Mouse (Mus musculus) limb, embryonic 12.5 days (tissue): Measurements from ENCODE around the gene Cyp2j6. TPM values are rescaled to one million over a fixed set of nuclear protein-coding genes. Genes with fewer than 3 reads are reported as not detected.

Experiments
- ATAC-seq: fragments of 200-750 bp; cut with Nextera tagmentation; 2 replicates; pipeline ENCODE4 v1.8.0; 2017; ENCODE audit warnings: low read depth, moderate TSS enrichment; ENCODE audit not compliant: insufficient number of reproducible peaks, insufficient read depth, low FRiP score, low TSS enrichment
- H3K27ac ChIP-seq: fragments of 300-500 bp; sonication (generic); 2 replicates; pipeline ENCODE4 v1.5.1; 2016; ENCODE audit warnings: mild to moderate bottlenecking, moderate library complexity
- H3K27me3 ChIP-seq: fragments of 300-500 bp; sonication (generic); 2 replicates; pipeline ENCODE4 v1.6.1; 2016; ENCODE audit warnings: mild to moderate bottlenecking, moderate library complexity
- H3K36me3 ChIP-seq: fragments of 300-500 bp; sonication (generic); 2 replicates; pipeline ENCODE4 v1.6.1; 2016; ENCODE audit warnings: mild to moderate bottlenecking, moderate library complexity
- H3K4me1 ChIP-seq: fragments of 300-500 bp; sonication (generic); replicated peaks from 2 replicates; pipeline ENCODE4 v1.6.1; 2016
- H3K4me2 ChIP-seq: fragments of 300-500 bp; sonication (generic); 2 replicates; pipeline ENCODE4 v1.6.1; 2016; ENCODE audit warnings: mild to moderate bottlenecking, moderate library complexity
- H3K4me3 ChIP-seq: fragments of 300-500 bp; sonication (generic); replicated peaks from 2 replicates; pipeline ENCODE4 v1.5.1; 2016; ENCODE audit warnings: mild to moderate bottlenecking
- H3K9ac ChIP-seq: fragments of 300-500 bp; sonication (generic); replicated peaks from 2 replicates; pipeline ENCODE4 v1.6.1; 2016; ENCODE audit warnings: mild to moderate bottlenecking, moderate library complexity
- H3K9me3 ChIP-seq: fragments of 300-500 bp; sonication (generic); 2 replicates; pipeline ENCODE4 v1.6.1; 2016; ENCODE audit warnings: mild to moderate bottlenecking, moderate library complexity
- WGBS: fragments of 180-500 bp; shearing (Covaris S2); methylation state at CpG from one replicate; pipeline ENCODE4 v1.1.7; 2016; 5-methylcytosine and 5-hydroxymethylcytosine counted together
- polyA plus RNA-seq: library from polyadenylated mRNA; unstranded; fragments of >200 nt; fragmentation: Nextera tagmentation; extraction: Ambion mirVana; gene quantifications from 2 replicates; pipeline ENCODE4 v1.2.1, GENCODE M21; 2016

Cyp2j6 gene
- polyA plus RNA-seq, 1 experiment from 2014 or later = 7.6 TPM

DNA sequence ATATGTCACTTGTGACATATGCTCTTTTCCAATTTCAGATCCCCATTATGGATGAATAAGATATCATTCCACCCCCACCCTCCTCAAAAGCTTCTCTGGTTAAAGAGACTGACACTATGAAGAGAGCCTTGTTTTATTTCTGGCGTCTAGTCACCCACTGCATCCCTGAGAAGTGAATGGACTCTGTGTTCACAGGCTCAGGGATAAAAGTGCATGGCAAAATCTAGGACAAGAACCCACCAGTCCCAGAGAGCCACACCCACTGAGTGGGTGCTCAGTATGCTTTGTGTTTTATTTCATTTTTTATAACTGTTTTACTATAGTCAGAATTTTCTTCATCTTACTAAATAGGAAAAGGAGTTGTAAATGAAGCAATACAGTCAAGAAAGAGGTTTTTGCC, 7.5 kb downstream of the Cyp2j6 start:
- H3K27ac ChIP-seq = no peak overlapping the region
- WGBS = 69% methylated on average over 1 of the region's 1 CpGs
- no peaks in the 10 kb centered on the region for H3K4me1 ChIP-seq
- no peak for ATAC-seq
- no peak overlapping the region for H3K9ac ChIP-seq
- no peaks in the 10 kb centered on the region for H3K9me3 ChIP-seq
- H3K4me2 ChIP-seq = no peak overlapping the region
- no peaks in the 10 kb centered on the region for H3K27me3 ChIP-seq
- H3K36me3 ChIP-seq = no peaks in the 10 kb centered on the region
- no peak overlapping the region for H3K4me3 ChIP-seq

DNA sequence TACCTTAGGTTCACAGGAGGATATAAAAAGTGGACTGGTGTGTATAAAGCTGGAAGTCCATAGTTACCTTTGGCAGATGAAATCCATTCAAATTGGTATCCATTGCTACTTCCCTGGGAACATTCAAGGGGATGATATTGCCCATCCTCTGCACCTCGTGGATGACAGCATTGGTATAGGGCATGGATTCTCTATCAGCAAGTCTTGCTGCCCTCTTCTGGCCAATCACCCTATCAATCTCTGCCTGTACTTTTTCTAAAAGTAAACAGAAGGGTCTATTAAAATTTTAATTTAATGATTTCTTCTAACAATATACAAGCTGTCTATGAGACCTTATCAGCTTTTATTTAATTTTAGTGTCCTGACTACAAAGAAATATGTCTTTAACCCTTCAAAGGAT, 27.7 kb downstream of the Cyp2j6 start:
- WGBS = 32% methylated on average over 1 of the region's 1 CpGs
- Histone ChIP-seq H3K4me1 (no peaks in the 10 kb centered on the region), H3K36me3 (peaks cover 10% of the 10 kb centered on the region; the same call in 1 of the 2 replicates), H3K9me3 (no peaks in the 10 kb centered on the region), H3K4me2 (no peak overlapping the region), H3K4me3 (no peak overlapping the region), H3K9ac (no peak overlapping the region), H3K27ac (no peak overlapping the region), H3K27me3 (no peaks in the 10 kb centered on the region)
- no peak for ATAC-seq

DNA sequence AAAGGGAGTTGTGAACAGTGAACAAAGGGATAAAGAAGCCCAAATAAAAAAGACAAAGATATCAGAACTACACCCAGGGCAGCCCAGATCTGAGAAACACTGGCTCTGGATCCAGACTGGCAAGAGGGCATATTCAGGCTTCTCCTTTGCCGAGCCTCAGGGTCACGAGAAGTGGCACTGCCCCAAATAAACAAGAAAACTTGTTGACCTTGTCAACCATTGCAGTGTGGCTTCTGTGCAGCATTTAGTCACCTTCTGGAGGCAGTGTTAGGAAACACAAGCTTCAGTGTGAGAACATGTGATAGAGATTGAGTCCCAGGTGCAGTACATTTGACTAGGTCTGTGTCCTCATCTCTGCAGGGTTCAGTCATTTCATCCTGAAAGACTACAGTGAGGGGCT, 31.2 kb downstream of the Cyp2j6 start:
- 96% methylated on average over 2 of the region's 2 CpGs for WGBS
- no peak for ATAC-seq

DNA sequence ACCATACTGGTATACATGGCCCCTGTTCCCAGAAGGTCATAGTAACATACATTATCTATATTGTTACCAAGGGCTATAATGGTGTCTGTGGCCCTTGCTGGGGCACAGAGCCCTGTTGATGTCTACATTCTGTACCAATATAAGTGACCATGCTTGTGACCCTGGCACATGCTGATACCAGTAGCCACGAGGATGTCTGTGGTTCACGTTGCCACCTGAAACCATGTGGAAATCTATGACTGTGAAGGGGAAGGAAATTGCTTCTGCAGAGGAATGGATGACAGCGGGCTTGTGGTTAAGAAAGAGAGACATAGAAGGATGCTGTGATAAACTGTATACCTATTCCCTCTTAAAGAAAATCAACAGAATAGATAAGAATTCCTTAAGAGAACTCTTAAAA, 43.4 kb downstream of the Cyp2j6 start:
- H3K4me2 ChIP-seq = no peak overlapping the region
- no peaks in the 10 kb centered on the region for H3K9me3 ChIP-seq
- no peak overlapping the region for H3K4me3 ChIP-seq
- 88% methylated on average over 3 of the region's 3 CpGs for WGBS
- no peaks in the 10 kb centered on the region for H3K27me3 ChIP-seq
- H3K4me1 ChIP-seq = no peaks in the 10 kb centered on the region
- no peak overlapping the region for H3K27ac ChIP-seq
- H3K9ac ChIP-seq = no peak overlapping the region
- no peaks in the 10 kb centered on the region for H3K36me3 ChIP-seq
- ATAC-seq = no peak

More for the DNA sequence above, 31.2 kb downstream of the Cyp2j6 start:
- H3K27me3 ChIP-seq = no peaks in the 10 kb centered on the region
- no peaks in the 10 kb centered on the region for H3K9me3 ChIP-seq
- H3K4me2 ChIP-seq = no peak overlapping the region
- no peak overlapping the region for H3K27ac ChIP-seq
- no peaks in the 10 kb centered on the region for H3K4me1 ChIP-seq
- 0 out of 2 replicates have a peak, but pooled peaks cover 4% of the 10 kb centered on the region for H3K36me3 ChIP-seq
- no peak overlapping the region for H3K9ac ChIP-seq
- H3K4me3 ChIP-seq = no peak overlapping the region

DNA sequence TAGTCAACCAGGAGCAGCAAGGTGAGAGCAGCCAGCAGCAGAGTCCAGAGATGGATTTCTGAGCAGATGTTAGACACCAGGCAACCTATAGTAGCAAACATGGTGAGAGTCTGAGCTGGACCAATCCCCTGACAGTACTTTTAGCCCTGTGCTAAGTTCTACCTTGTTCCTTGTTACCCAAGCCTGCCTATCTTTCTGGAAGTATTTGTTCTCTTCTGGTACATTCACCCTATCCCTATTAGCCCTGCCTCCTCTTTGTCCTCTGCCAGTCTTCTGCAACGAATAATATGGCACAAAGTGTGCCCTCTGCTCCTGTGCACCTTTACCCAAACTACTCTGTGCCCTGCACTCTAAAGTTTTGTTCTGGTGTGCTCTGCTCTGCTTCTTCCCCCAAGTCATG, 46.2 kb downstream of the Cyp2j6 start, which contains the start of gene Cyp2j8:
TSS of gene Cyp2j8 (minus strand) at position 101 of the 400 bp plus-strand sequence.
- Histone ChIP-seq H3K27me3 (no peaks in the 10 kb centered on the region), H3K4me3 (no peak within 1 kb of the TSS), H3K9ac (no peak within 1 kb of the TSS), H3K4me2 (no peak within 1 kb of the TSS), H3K36me3 (no peaks in the 10 kb centered on the region), H3K9me3 (no peaks in the 10 kb centered on the region), H3K4me1 (no peaks in the 10 kb centered on the region), H3K27ac (no peak within 1 kb of the TSS)
- WGBS = 76% methylated on average over 1 of the region's 1 CpGs
- no peak for ATAC-seq

Other genes starting within 250 kb of the Cyp2j6 start
- not detected in 2 replicates for gene Cyp2j11, start 205.0 kb downstream of the Cyp2j6 start, polyA plus RNA-seq
- not detected in 2 replicates for gene Cyp2j8, start 46.3 kb downstream of the Cyp2j6 start, polyA plus RNA-seq
- 1.1 TPM in 2 replicates for gene Cyp2j9, start 37.9 kb upstream of the Cyp2j6 start, polyA plus RNA-seq
- gene Cyp2j5, start 110.5 kb upstream of the Cyp2j6 start, polyA plus RNA-seq = not detected in 2 replicates
- not detected in 2 replicates for gene Gm12695, start 231.5 kb upstream of the Cyp2j6 start, polyA plus RNA-seq